Mouse (Mus musculus) ZHBTc4 (cell line): ENCODE measurements around the gene Arvcf.

Source experiments
- DNase-seq: peaks from one replicate; pipeline ENCODE4 v3.0.0-alpha.2; 2011; ENCODE audit warnings: low read depth, low spot score

Arvcf gene

DNA sequence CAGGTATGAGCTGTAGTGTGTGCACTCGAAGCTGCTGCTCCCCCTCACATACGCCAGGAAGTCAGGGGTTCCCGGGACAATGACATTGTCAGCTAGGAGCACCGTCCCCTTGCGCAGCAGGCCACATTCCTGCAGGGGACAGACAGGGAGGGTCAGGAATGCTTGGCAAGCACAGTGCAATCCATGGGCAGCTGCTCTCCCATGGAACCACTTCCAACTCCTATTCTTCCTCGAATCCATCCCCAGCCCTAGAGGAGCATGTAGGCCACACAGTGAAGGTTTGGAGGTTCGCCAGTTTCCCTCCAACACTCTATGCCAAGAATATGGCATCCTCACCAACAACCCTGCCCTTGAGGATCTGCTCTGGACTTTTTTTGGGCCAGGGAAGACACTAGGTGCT is 59.9 kb downstream of the Arvcf start:
- no peak for DNase-seq

- no peak for DNase-seq
Observed at GRCm38 (mm10) chr16:18409776-18410175, 61.8 kb downstream of the Arvcf start.

DNA sequence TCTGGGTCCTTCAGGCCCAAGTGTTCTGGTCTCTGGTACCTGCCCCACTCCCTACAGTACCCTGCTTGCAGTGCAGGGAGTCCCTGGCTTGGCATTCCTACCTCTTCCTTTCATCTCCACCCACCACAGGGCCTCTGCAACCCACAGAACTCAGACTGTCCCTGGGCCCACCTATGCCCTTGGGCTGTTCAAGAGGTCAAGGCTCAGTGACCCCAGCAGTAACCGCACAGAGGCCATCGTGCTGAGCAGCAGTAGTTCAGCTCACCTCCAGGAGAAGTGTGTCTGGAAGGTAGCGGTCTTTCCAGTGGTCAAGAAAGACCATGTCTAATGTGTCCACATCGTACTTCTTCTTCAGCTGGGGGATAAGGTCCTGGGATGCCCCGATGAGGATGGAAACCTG is 62.4 kb downstream of the Arvcf start:
- DNase-seq: no peak

DNA sequence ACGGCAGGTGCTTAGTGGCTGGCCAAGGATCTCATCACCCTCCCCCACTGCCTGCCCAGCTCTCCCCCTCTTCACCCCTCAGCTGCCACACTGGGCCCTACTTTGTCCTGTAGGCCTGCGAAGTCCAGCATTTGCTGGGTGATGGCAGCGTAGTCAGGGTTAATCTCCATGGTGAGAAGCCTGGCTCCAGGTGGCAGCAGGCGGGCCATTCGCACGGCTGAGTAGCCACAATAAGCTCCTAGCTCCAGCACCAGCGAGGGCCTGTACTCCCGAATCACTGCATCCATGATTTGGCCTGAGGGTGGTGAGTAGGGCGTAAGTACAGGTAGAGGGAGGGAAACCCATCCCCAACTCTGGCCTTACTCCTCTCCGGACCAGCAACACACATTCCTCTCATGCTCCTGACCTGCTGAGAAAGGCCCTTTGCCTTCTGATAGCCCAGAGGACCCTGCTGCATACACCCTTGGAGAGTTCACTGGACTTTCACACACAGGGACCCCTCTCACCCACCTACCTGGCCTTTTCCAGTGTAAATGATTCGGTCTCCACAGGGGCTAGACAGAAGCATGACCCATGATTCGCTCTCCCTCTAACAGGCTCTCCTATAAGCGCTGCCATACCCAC is 63.2 kb downstream of the Arvcf start:
- DNase-seq: no peak

DNA sequence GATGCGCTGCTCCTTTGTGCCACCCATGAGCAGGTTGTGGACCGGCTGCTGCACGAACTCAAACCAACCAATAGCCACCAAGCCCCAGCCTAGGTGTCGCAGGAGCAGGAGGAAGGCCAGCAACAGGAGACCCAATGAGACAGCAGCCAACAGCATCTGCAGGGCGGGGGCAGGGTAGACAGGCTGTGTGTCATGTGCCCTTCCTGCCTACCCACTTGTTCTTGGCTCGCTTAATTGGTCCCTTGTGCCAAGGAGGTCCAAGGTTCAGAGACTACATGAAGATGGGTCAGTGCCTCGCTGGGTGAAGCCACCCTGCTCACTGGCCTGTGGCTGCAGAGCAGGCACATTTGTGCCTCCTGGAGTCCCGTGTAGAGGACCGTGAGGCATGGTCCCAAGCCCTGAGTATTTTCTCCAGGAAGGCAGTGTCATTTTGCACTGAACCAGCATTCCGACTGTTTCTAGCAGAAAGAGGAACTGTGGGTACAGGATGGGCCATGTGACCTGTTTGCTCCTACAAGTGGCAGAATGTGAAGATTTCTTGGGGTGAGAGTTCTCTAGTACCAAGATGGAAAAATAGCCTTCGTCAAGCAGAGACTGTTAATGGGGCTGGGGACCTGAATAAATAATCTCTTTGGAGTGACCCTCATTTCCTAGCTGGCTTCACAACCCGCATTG is 64.0 kb downstream of the Arvcf start:
- DNase-seq: no peak

DNA sequence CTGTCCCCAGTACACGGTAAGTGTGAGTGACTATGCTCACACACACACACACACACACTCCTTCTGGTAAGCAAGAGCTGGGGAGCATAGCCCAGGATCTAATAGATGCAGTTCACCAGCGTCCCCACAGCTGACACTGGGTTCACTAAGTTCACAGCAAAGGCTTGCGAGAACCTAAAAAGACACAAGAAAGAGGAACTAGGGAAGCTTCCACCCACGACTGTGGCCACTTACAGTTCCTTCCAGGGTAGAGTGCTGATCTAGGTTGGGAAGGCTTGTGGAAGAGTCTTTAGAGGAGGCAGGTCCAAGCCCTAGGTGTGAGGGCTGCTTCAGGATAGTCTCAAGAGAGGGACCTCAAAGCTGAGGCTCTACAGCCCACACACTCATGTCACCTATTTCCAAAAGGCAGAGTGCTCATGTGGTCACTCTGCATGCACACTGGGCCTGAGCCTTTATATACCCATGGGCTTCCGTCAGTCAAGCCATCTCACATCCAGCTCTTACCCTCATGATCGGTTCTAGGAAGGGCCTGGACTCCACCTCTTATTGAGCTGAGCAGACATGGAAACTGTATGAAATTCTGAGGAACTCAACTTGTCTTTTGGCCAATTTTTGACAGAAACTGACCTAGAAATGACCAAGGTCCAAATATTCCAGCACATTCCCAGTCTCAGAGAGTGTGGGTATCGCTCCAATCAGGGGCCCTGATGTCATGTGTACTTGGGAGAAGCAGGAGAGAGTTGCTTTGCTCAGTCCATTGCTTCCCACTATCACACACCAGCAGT is 65.2 kb downstream of the Arvcf start:
- no peak for DNase-seq

- peak; percentile 62 for DNase-seq
Observed at GRCm38 (mm10) chr16:18416094-18416761, 68.2 kb downstream of the Arvcf start.

- DNase-seq: no peak
Observed at GRCm38 (mm10) chr16:18416837-18417236, 68.9 kb downstream of the Arvcf start.

- no peak for DNase-seq
Observed at GRCm38 (mm10) chr16:18417491-18417890, 69.5 kb downstream of the Arvcf start.

GRCm38 (mm10) chr16:18418756-18419602 is 71.0 kb downstream of the Arvcf start:
- no peak for DNase-seq

DNA sequence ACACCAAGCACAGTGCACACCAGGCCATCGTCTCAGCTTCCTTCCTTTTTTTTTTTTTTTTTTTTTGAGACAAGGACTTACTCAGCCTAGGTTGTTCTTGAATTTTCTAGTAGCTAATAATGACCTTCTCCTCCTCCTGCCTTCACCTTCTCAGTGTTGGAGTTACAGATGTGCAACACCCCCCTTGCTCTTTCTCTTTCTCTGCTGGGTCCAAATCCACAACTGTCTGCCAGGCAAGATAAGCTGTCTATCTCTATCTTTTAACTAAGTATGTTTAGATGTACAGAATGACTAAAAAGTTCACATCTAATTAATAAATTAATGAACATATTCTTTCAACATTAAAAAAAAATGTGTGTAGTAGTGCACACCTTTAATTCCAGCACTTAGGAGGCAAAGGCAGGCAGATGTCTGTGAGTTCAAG is 71.6 kb downstream of the Arvcf start:
- DNase-seq: no peak

- peak; percentile 35 for DNase-seq
Observed at GRCm38 (mm10) chr16:18420571-18420970, 72.6 kb downstream of the Arvcf start.

DNA sequence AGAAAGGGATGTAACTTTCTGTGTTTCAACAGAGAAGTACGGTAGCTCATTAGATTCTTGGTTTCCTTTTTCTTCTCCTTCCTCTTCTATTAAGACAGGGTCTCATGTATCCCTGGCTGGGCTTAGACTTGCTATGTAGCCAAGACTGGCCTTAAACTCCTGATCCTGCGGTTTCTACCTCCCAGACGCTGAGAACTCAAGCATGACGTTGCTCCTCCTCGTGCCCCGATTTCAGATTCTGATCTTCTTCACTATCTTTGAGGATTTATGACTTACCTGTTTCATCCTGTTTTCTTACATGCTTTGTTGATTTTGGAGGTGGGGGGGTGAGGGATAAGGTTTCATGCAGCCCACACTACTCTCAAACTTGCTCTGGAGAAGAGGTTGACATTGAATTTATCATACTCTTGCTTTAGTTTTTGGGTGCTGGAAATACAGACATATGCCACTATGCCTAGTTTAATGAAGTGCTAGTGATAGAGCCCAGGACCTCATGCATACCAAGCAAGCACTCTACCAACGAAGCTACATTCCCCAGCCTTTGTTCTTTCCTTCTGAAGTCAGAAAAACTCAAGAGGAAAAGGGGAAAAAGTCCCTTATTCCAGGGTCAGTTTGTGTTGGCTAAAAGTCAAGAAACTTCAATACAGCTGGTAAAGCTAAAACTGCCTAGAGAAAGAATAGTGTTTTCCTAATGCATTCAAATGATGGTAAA is 75.4 kb downstream of the Arvcf start:
- DNase-seq: no peak

DNA sequence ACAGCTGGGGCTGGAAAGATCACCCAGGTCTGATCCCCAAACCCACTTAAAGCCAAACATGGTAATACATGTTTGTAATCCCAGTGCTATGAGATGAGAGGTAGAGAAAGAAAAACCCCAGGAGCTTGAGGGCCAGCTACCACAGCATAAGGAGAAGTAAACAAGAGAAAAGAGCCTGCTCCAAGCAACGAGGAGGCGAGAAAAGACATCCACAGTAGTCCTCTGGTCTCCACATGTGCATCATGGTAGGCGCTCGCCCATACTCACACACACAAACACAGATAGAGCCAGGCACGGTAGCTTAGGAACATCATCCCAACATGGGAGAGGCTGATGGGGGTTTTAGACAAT is 75.9 kb downstream of the Arvcf start:
- DNase-seq: no peak

DNA sequence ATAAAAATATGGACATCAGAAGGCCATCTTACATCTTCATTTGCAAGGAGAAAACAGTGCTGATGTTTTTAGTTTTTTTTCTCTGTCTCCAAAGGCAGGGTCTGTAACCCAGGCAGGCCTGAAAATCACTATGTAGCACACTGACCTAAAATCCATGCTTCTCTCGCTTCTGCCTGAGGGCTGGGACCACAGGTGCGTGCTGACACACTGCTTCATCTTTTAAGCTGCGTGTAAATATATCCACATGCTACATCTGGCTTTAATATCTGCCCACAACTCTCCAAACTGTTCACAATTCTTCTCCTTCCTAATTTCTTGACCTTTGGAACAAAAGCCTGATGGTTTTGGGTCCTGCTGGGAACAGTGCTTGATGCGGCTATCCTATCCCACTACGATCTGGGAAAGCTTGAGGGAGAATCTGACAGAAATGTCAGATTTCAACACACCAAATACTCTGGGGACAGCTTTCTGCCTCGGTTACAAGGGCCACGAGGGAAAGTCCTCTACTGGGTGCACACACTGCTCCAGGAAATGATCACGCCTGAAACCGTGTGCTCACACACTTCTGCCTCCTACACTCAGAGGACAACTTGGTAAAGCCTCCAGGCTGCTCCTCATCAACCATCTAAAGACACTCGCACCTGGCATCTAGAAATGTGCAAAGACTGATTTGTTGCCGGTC is 76.5 kb downstream of the Arvcf start:
- DNase-seq: no peak

DNA sequence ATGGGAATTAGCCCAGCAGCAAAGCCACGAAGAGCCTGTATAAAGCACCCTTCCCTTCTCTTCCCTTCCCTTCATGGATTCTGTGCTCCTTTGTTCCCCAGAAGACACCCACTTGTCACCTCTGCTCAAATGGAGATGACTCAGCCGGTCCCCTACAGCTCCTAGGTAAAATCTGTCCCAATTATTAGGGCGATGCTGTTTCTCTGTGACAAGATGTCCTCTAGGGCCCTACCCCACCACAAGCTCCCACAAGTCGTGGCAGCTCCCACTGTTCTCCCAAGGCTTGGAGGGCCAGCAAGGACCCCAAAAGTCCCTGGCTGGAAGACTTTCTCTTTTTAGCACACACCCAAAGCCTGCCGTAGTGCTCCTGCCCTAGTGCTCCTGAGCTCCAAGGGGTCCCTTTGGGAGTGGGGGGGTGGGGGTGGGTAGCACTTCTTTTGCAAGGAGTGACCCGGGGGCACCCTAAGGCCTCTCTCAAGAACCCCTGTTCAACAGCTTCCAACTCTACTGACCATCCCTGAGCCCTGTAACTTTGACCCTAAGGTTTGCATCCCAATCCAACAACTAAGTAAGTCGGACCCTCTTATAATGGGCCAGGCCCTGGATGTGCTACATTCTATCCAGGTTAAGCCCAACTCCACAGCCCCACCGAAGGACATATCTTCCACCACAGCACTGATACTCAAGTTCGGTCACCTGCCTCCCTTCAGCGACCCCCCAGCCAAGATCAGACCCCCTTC is 77.7 kb downstream of the Arvcf start:
- DNase-seq: no peak

DNA sequence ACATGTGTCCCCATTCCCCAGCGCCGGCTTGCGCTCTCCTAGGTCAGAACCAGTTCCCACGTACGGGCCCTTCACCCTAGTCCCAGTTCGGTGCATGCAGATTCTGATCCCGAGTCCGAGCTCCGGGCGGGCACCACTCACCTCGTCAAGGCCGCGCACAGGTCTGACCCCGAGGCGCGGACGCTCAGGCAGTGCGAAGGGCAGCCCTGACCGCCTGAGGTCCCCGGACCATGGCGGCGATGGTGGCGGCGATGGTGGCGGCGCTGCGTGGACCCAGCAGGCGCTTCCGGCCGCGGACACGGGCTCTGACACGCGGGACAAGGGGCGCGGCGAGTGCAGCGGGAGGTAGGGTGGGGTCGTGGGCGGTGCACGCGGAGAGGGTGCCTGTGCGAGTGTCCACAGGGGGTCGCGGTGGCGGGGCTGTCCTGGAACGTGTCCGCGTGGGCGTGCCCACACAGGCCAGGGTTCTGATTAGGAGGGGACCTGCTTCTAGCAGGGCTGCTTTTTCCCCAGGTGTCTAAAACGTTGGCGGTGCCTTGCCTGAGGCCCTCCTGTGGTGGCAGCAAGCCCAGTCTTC is 78.3 kb downstream of the Arvcf start, which contains the start of gene Txnrd2:
Gene Txnrd2 (plus strand): TSS at position 170 of the 577 bp plus-strand sequence.
- peak; percentile 81 for DNase-seq

DNA sequence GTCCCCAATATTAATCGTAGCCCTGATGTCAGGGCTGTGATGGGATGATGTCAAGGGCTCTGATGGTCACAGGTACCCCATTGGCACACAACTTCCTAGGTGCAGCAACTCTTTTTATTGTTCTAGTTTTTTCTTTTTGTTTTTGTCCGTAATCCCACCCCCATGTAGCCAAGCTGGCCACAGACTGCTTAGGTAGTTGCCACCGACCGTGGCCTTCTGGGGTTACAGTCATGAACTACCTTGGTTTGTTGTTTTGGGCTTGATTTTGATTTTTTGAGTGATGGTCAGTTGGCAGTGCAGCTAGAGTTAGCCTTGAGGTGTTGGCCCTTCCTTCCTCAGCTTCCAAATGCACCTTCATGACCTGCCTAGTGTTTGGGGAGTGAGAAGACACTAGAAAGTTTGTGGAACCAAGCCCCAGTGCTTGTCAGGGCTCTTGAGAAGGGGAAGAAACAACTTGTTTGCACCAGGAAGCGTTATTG is 78.9 kb downstream of the Arvcf start, which contains the start of gene Comt:
Gene Comt (minus strand): TSS at position 51 of the 479 bp plus-strand sequence.
- no peak for DNase-seq
